Mouse (Mus musculus) heart, embryonic 14.5 days (tissue): ENCODE results near the gene Rbm28. TPM values are rescaled to one million over a fixed set of nuclear protein-coding genes. Genes with fewer than 3 reads are reported as not detected.

Source experiments
- ATAC-seq: fragments of 200-750 bp; cut with Nextera tagmentation; 2 replicates; pipeline ENCODE4 v1.8.0; 2017; ENCODE audit warnings: low read depth, moderate TSS enrichment; ENCODE audit not compliant: insufficient number of reproducible peaks, insufficient read depth, low FRiP score
- H3K27ac ChIP-seq, 2 experiments: fragments of 200-500 bp in 1 of 2; fragments of 300-500 bp in 1 of 2; sonication (generic) in 1 of 2; replicated peaks in 1 of 2; 2 replicates each; pipeline ENCODE4 v1.5.1; 2012 to 2014; ENCODE audit warnings: low read depth in 2 of 2, low read length in 2 of 2, control low read depth in 1 of 2, mild to moderate bottlenecking in 1 of 2, mixed read lengths in 1 of 2; ENCODE audit not compliant: control insufficient read depth in 1 of 2, insufficient read depth in 1 of 2
- H3K27me3 ChIP-seq: fragments of 300-500 bp; sonication (generic); 2 replicates; pipeline ENCODE4 v1.6.1; 2014; ENCODE audit warnings: mild to moderate bottlenecking, low read length, control low read depth; ENCODE audit not compliant: control insufficient read depth, insufficient read depth
- H3K36me3 ChIP-seq: fragments of 300-500 bp; sonication (generic); 2 replicates; pipeline ENCODE4 v1.6.1; 2014; ENCODE audit warnings: mild to moderate bottlenecking, control low read depth, low read length, mixed read lengths; ENCODE audit not compliant: control insufficient read depth, insufficient read depth
- H3K4me1 ChIP-seq, 2 experiments: fragments of 200-500 bp in 1 of 2; fragments of 300-500 bp in 1 of 2; sonication (generic) in 1 of 2; 2 replicates each; pipeline ENCODE4 v1.6.1; 2012 to 2014; ENCODE audit warnings: low read length in 2 of 2, control low read depth in 1 of 2, mixed read lengths in 1 of 2; ENCODE audit not compliant: control insufficient read depth in 2 of 2, insufficient read depth in 2 of 2
- H3K4me2 ChIP-seq: fragments of 300-500 bp; sonication (generic); 2 replicates; pipeline ENCODE4 v1.6.1; 2014; ENCODE audit warnings: mild to moderate bottlenecking, low read length
- H3K4me3 ChIP-seq, 2 experiments: fragments of 200-500 bp in 1 of 2; fragments of 300-500 bp in 1 of 2; sonication (generic) in 1 of 2; 2 replicates each; pipeline ENCODE4 v1.5.1; 2012 to 2014; ENCODE audit warnings: low read length in 2 of 2, mild to moderate bottlenecking in 2 of 2, control low read depth in 1 of 2, low read depth in 1 of 2, moderate library complexity in 1 of 2; ENCODE audit not compliant: control insufficient read depth in 1 of 2, insufficient read depth in 1 of 2
- H3K9ac ChIP-seq: fragments of 300-500 bp; sonication (generic); 2 replicates; pipeline ENCODE4 v1.6.1; 2014; ENCODE audit warnings: mild to moderate bottlenecking, low read length
- H3K9me3 ChIP-seq: fragments of 300-500 bp; sonication (generic); 2 replicates; pipeline ENCODE4 v1.6.1; 2016; ENCODE audit warnings: low read length, control low read depth; ENCODE audit not compliant: control insufficient read depth
- WGBS: fragments of 180-500 bp; shearing (Covaris S2); extraction: QIAGEN DNeasy Blood & Tissue Kit; methylation state at CpG from one replicate; pipeline ENCODE4 v1.1.7; 2014; 5-methylcytosine and 5-hydroxymethylcytosine counted together
- polyA plus RNA-seq: library from polyadenylated mRNA; unstranded; fragments of >200 nt; fragmentation: Nextera tagmentation; extraction: Ambion mirVana; gene quantifications from 2 replicates; pipeline ENCODE4 v1.2.1, GENCODE M21; 2014

Rbm28 gene
- polyA plus RNA-seq, 1 experiment from 2014 or later, result 30.2 TPM

- no peaks in the 10 kb centered on the region for H3K9me3 ChIP-seq
- H3K4me1 ChIP-seq, result no peaks in the 10 kb centered on the region
- H3K4me3 ChIP-seq, result no peak overlapping the region
- H3K9ac ChIP-seq, result no peak overlapping the region
- no peak overlapping the region for H3K27ac ChIP-seq
- H3K36me3 ChIP-seq, result no peaks in the 10 kb centered on the region
- no peak for ATAC-seq
- WGBS, result 44% methylated on average over 1 of the region's 1 CpGs
- no peak overlapping the region for H3K4me2 ChIP-seq
- 0 out of 2 replicates have a peak, but pooled peaks cover under 1% of the 10 kb centered on the region for H3K27me3 ChIP-seq
Observed at GRCm38 (mm10) chr6:29187936-29188335, 23.1 kb upstream of the Rbm28 start.

GRCm38 (mm10) chr6:29179843-29180242 is 15.0 kb upstream of the Rbm28 start:
- Histone ChIP-seq H3K27ac (no peak overlapping the region), H3K9ac (peak overlapping the region; percentile 64), H3K4me1 (no peaks in the 10 kb centered on the region), H3K36me3 (no peaks in the 10 kb centered on the region), H3K4me3 (peak overlapping the region in 1 of 2 experiments; percentile 52; a peak in 2 of 4 replicates), H3K4me2 (peak overlapping the region; percentile 89), H3K9me3 (no peaks in the 10 kb centered on the region), H3K27me3 (peaks cover 45% of the 10 kb centered on the region)
- no peak for ATAC-seq
- WGBS, result 43% methylated on average over 8 of the region's 8 CpGs

GRCm38 (mm10) chr6:29178888-29179658 is 14.3 kb upstream of the Rbm28 start, which contains the start of gene Prrt4:
Gene Prrt4, minus strand, starts transcription at chr6:29179584.
- Histone ChIP-seq H3K4me1 (no peaks in the 10 kb centered on the region), H3K4me3 (peak within 1 kb of the TSS; percentile 52 to 53), H3K36me3 (no peaks in the 10 kb centered on the region), H3K4me2 (peak within 1 kb of the TSS; percentile 89), H3K9me3 (no peaks in the 10 kb centered on the region), H3K27ac (no peak within 1 kb of the TSS), H3K27me3 (peaks cover 52% of the 10 kb centered on the region), H3K9ac (peak within 1 kb of the TSS; percentile 64)
- ATAC-seq, result peak; percentile 13
- WGBS, result under 1% methylated on average over 74 of the region's 79 CpGs

GRCm38 (mm10) chr6:29177901-29178879 is 13.4 kb upstream of the Rbm28 start:
- Histone ChIP-seq H3K36me3 (no peaks in the 10 kb centered on the region), H3K9ac (peak overlapping the region; percentile 64; the same call in 1 of the 2 replicates), H3K4me1 (no peaks in the 10 kb centered on the region), H3K27ac (no peak overlapping the region), H3K4me2 (peak overlapping the region; percentile 89), H3K4me3 (peak overlapping the region; percentile 52 to 53), H3K27me3 (peaks cover 60% of the 10 kb centered on the region), H3K9me3 (no peaks in the 10 kb centered on the region)
- 35% methylated on average over 14 of the region's 17 CpGs for WGBS
- peak; percentile 28; the same call in 1 of the 2 replicates for ATAC-seq

GRCm38 (mm10) chr6:29175113-29175512 is 10.3 kb upstream of the Rbm28 start:
- no peaks in the 10 kb centered on the region for H3K36me3 ChIP-seq
- peaks cover 75% of the 10 kb centered on the region for H3K27me3 ChIP-seq
- H3K9ac ChIP-seq, result no peak overlapping the region
- peaks cover 4 to 15% of the 10 kb centered on the region in 2 experiments; a peak in 3 of 4 replicates for H3K4me1 ChIP-seq
- 57% methylated on average over 3 of the region's 3 CpGs for WGBS
- no peak overlapping the region for H3K4me2 ChIP-seq
- ATAC-seq, result no peak
- H3K9me3 ChIP-seq, result no peaks in the 10 kb centered on the region
- H3K4me3 ChIP-seq, result no peak overlapping the region
- H3K27ac ChIP-seq, result no peak overlapping the region

- Histone ChIP-seq H3K27ac (no peak overlapping the region), H3K27me3 (peaks cover 78% of the 10 kb centered on the region), H3K36me3 (no peaks in the 10 kb centered on the region), H3K9ac (no peak overlapping the region), H3K4me1 (peaks cover 5 to 19% of the 10 kb centered on the region in 2 experiments; a peak in 3 of 4 replicates), H3K9me3 (no peaks in the 10 kb centered on the region), H3K4me2 (no peak overlapping the region), H3K4me3 (no peak overlapping the region)
- ATAC-seq, result no peak
- 27% methylated on average over 7 of the region's 7 CpGs for WGBS
Observed at GRCm38 (mm10) chr6:29174368-29174767, 9.6 kb upstream of the Rbm28 start.

GRCm38 (mm10) chr6:29170952-29171388 is 6.2 kb upstream of the Rbm28 start:
- peak; percentile 76 for ATAC-seq
- Histone ChIP-seq H3K4me3 (peak overlapping the region; percentile 40 to 49), H3K9ac (peak overlapping the region; percentile 62), H3K36me3 (no peaks in the 10 kb centered on the region), H3K4me1 (peaks cover 5 to 19% of the 10 kb centered on the region in 2 experiments; a peak in 3 of 4 replicates), H3K9me3 (no peaks in the 10 kb centered on the region), H3K4me2 (peak overlapping the region; percentile 82), H3K27ac (no peak overlapping the region), H3K27me3 (peaks cover 85% of the 10 kb centered on the region)
- WGBS, result under 1% methylated on average over 40 of the region's 40 CpGs
